Mouse (Mus musculus) CH12.LX (cell line): ENCODE measurements around the gene Tmem72. TPM values are rescaled to one million over a fixed set of nuclear protein-coding genes. Genes with fewer than 3 reads are reported as not detected.

Source experiments
- DNase-seq: peaks from one replicate; pipeline ENCODE4 v3.0.0-alpha.2; 2013; ENCODE audit errors: extremely low read depth
- H3K27ac ChIP-seq: 2 replicates; pipeline ENCODE4 v1.5.1; 2012; ENCODE audit warnings: low read depth, mild to moderate bottlenecking, control low read depth, moderate library complexity; ENCODE audit not compliant: insufficient read depth
- H3K27me3 ChIP-seq: replicated peaks from 2 replicates; pipeline ENCODE3; 2012; ENCODE audit warnings: inconsistent platforms
- H3K36me3 ChIP-seq, 2 experiments: replicated peaks in 1 of 2; 2 replicates each; pipeline versions ENCODE3 to v1.6.1; 2012; ENCODE audit warnings: inconsistent platforms in 1 of 2, low read length in 1 of 2, mild to moderate bottlenecking in 1 of 2, mixed read lengths in 1 of 2, moderate library complexity in 1 of 2; ENCODE audit not compliant: control insufficient read depth in 1 of 2, insufficient read depth in 1 of 2
- H3K4me1 ChIP-seq, 2 experiments: 2 replicates each; pipeline ENCODE4 v1.6.1; 2012; ENCODE audit warnings: inconsistent platforms in 1 of 2, moderate library complexity in 1 of 2; ENCODE audit not compliant: insufficient read depth in 2 of 2, control insufficient read depth in 1 of 2
- H3K4me2 ChIP-seq: 2 replicates; pipeline ENCODE4 v1.6.1; 2012; ENCODE audit warnings: low read depth, mild to moderate bottlenecking, control low read depth; ENCODE audit not compliant: poor library complexity, insufficient read depth, severe bottlenecking
- H3K4me3 ChIP-seq, 3 experiments: fragments of 150-350 bp in 1 of 3; sonication (generic) in 1 of 3; replicated peaks in 1 of 3; 2 replicates each; pipeline versions ENCODE3 to v1.5.1; 2011 to 2012; ENCODE audit warnings: low read depth in 2 of 3, low read length in 2 of 3, mild to moderate bottlenecking in 2 of 3, moderate library complexity in 2 of 3, control low read depth in 1 of 3, improper control_type of control experiment in 1 of 3, inconsistent platforms in 1 of 3, mixed read lengths in 1 of 3; ENCODE audit not compliant: poor library complexity in 1 of 3
- H3K79me2 ChIP-seq: replicated peaks from 2 replicates; pipeline ENCODE4 v1.6.1; 2012; ENCODE audit warnings: mild to moderate bottlenecking, moderate library complexity; ENCODE audit not compliant: control insufficient read depth, poor library complexity, insufficient read depth, severe bottlenecking; ENCODE audit errors: extremely low read depth
- H3K9ac ChIP-seq: 2 replicates; pipeline ENCODE4 v1.6.1; 2012; ENCODE audit warnings: low read depth, mild to moderate bottlenecking, control low read depth, moderate library complexity; ENCODE audit not compliant: insufficient read depth
- H3K9me3 ChIP-seq: replicated peaks from 2 replicates; pipeline ENCODE3; 2012; ENCODE audit warnings: low read length, inconsistent platforms, mixed read lengths
- BHLHE40 ChIP-seq: IDR thresholded peaks from 2 replicates; pipeline ENCODE4 v1.6.1; 2011; ENCODE audit warnings: mild to moderate bottlenecking, low read depth, low read length, improper control_type of control experiment
- CHD1 ChIP-seq: IDR thresholded peaks from 2 replicates; pipeline ENCODE4 v1.6.1; 2012; ENCODE audit warnings: low read depth, low read length, improper control_type of control experiment, inconsistent platforms
- CHD2 ChIP-seq: IDR thresholded peaks from 2 replicates; pipeline ENCODE4 v1.6.1; 2011; ENCODE audit warnings: low read length, improper control_type of control experiment
- CTCF ChIP-seq, 2 experiments: IDR thresholded peaks in 1 of 2; conservative IDR thresholded peaks in 1 of 2; 2 replicates each; pipeline ENCODE4 v1.5.1; 2011 to 2012; ENCODE audit warnings: low read depth in 2 of 2, low read length in 2 of 2, improper control_type of control experiment in 1 of 2, inconsistent platforms in 1 of 2, mild to moderate bottlenecking in 1 of 2, moderate library complexity in 1 of 2
- E2F4 ChIP-seq: IDR thresholded peaks from 2 replicates; pipeline ENCODE4 v1.6.1; 2011; ENCODE audit warnings: low read depth, low read length, improper control_type of control experiment; ENCODE audit not compliant: insufficient replicate concordance
- ELF1 ChIP-seq: IDR thresholded peaks from 2 replicates; pipeline ENCODE4 v1.6.1; 2014; ENCODE audit warnings: low read depth, mild to moderate bottlenecking, inconsistent platforms, low read length, improper control_type of control experiment
- EP300 ChIP-seq: IDR thresholded peaks from 2 replicates; pipeline ENCODE4 v1.6.1; 2011; ENCODE audit warnings: low read length, improper control_type of control experiment
- ETS1 ChIP-seq: conservative IDR thresholded peaks from 2 replicates; pipeline ENCODE4 v1.6.1; 2012; ENCODE audit warnings: low read depth, mild to moderate bottlenecking, inconsistent platforms, low read length, improper control_type of control experiment, moderate library complexity
- GABPA ChIP-seq: IDR thresholded peaks from 2 replicates; pipeline ENCODE4 v1.6.1; 2012; ENCODE audit warnings: low read depth, low read length, improper control_type of control experiment, inconsistent platforms; ENCODE audit not compliant: insufficient replicate concordance
- HCFC1 ChIP-seq: IDR thresholded peaks from 2 replicates; pipeline ENCODE4 v1.6.1; 2012; ENCODE audit warnings: low read depth, mild to moderate bottlenecking, inconsistent platforms, low read length, improper control_type of control experiment
- IRF4 ChIP-seq: IDR thresholded peaks from 2 replicates; pipeline ENCODE4 v1.6.1; 2014; ENCODE audit warnings: low read depth, mild to moderate bottlenecking, inconsistent platforms, low read length, improper control_type of control experiment
- JUN ChIP-seq: IDR thresholded peaks from 2 replicates; pipeline ENCODE4 v1.6.1; 2011; ENCODE audit warnings: low read depth, mild to moderate bottlenecking, low read length, improper control_type of control experiment, moderate library complexity; ENCODE audit not compliant: insufficient read depth
- JUND ChIP-seq: conservative IDR thresholded peaks from 2 replicates; pipeline ENCODE4 v1.6.1; 2011; ENCODE audit warnings: low read depth, low read length, improper control_type of control experiment
- KAT2A ChIP-seq: IDR thresholded peaks from 2 replicates; pipeline ENCODE4 v1.6.1; 2012; ENCODE audit warnings: low read length, improper control_type of control experiment, inconsistent platforms; ENCODE audit not compliant: insufficient replicate concordance
- MAFK ChIP-seq: IDR thresholded peaks from 2 replicates; pipeline ENCODE4 v1.6.1; 2011; ENCODE audit warnings: low read length, improper control_type of control experiment; ENCODE audit not compliant: insufficient replicate concordance
- MAX ChIP-seq: IDR thresholded peaks from 2 replicates; pipeline ENCODE4 v1.6.1; 2011; ENCODE audit warnings: low read length, improper control_type of control experiment
- MAZ ChIP-seq: IDR thresholded peaks from 2 replicates; pipeline ENCODE4 v1.6.1; 2012; ENCODE audit warnings: low read depth, mild to moderate bottlenecking, inconsistent platforms, low read length, improper control_type of control experiment, moderate library complexity
- MEF2A ChIP-seq: IDR thresholded peaks from 2 replicates; pipeline ENCODE4 v1.6.1; 2014; ENCODE audit warnings: low read depth, mild to moderate bottlenecking, inconsistent platforms, low read length, improper control_type of control experiment, borderline replicate concordance
- MXI1 ChIP-seq: IDR thresholded peaks from 2 replicates; pipeline ENCODE4 v1.6.1; 2011; ENCODE audit warnings: mild to moderate bottlenecking, low read depth, low read length, improper control_type of control experiment
- MYC ChIP-seq: IDR thresholded peaks from 2 replicates; pipeline ENCODE4 v1.6.1; 2011; ENCODE audit warnings: low read depth, mild to moderate bottlenecking, improper control_type of control experiment, low read length
- NELFE ChIP-seq: IDR thresholded peaks from 2 replicates; pipeline ENCODE4 v1.6.1; 2011; ENCODE audit warnings: low read depth, low read length, improper control_type of control experiment
- NRF1 ChIP-seq: IDR thresholded peaks from 2 replicates; pipeline ENCODE4 v1.6.1; 2014; ENCODE audit warnings: low read depth, mild to moderate bottlenecking, inconsistent platforms, low read length, improper control_type of control experiment, moderate library complexity
- PAX5 ChIP-seq: IDR thresholded peaks from 2 replicates; pipeline ENCODE4 v1.6.1; 2012; ENCODE audit warnings: low read length, inconsistent platforms, mixed read lengths
- POLR2A ChIP-seq: IDR thresholded peaks from 2 replicates; pipeline ENCODE4 v1.6.1; 2011; ENCODE audit warnings: low read depth, mild to moderate bottlenecking, improper control_type of control experiment, low read length
- POLR2AphosphoS2 ChIP-seq: IDR thresholded peaks from 2 replicates; pipeline ENCODE4 v1.6.1; 2011; ENCODE audit warnings: low read depth, low read length, improper control_type of control experiment
- RAD21 ChIP-seq: IDR thresholded peaks from 2 replicates; pipeline ENCODE4 v1.6.1; 2011; ENCODE audit warnings: low read depth, mild to moderate bottlenecking, low read length, improper control_type of control experiment, moderate library complexity
- RCOR1 ChIP-seq: conservative IDR thresholded peaks from 2 replicates; pipeline ENCODE4 v1.6.1; 2012; ENCODE audit warnings: low read depth, mild to moderate bottlenecking, inconsistent platforms, low read length, improper control_type of control experiment
- SIN3A ChIP-seq: IDR thresholded peaks from 2 replicates; pipeline ENCODE4 v1.6.1; 2012; ENCODE audit warnings: low read length, improper control_type of control experiment, inconsistent platforms
- SMC3 ChIP-seq: IDR thresholded peaks from 2 replicates; pipeline ENCODE4 v1.6.1; 2011; ENCODE audit warnings: low read depth, low read length, improper control_type of control experiment
- TBP ChIP-seq: conservative IDR thresholded peaks from 2 replicates; pipeline ENCODE4 v1.6.1; 2011; ENCODE audit warnings: low read depth, low read length, improper control_type of control experiment
- TCF12 ChIP-seq: IDR thresholded peaks from 2 replicates; pipeline ENCODE4 v1.6.1; 2014; ENCODE audit warnings: low read depth, mild to moderate bottlenecking, inconsistent platforms, low read length, improper control_type of control experiment
- UBTF ChIP-seq: IDR thresholded peaks from 2 replicates; pipeline ENCODE4 v1.6.1; 2012; ENCODE audit warnings: low read depth, mild to moderate bottlenecking, inconsistent platforms, low read length, improper control_type of control experiment, moderate library complexity
- USF1 ChIP-seq: IDR thresholded peaks from 2 replicates; pipeline ENCODE4 v1.6.1; 2014; ENCODE audit warnings: low read depth, mild to moderate bottlenecking, inconsistent platforms, low read length, improper control_type of control experiment
- USF2 ChIP-seq: conservative IDR thresholded peaks from 2 replicates; pipeline ENCODE4 v1.6.1; 2011; ENCODE audit warnings: low read depth, low read length, improper control_type of control experiment
- ZC3H11A ChIP-seq: IDR thresholded peaks from 2 replicates; pipeline ENCODE4 v1.6.1; 2012; ENCODE audit warnings: low read depth, mild to moderate bottlenecking, inconsistent platforms, low read length, improper control_type of control experiment
- ZKSCAN1 ChIP-seq: IDR thresholded peaks from 2 replicates; pipeline ENCODE4 v1.6.1; 2012; ENCODE audit warnings: low read depth, inconsistent platforms, low read length, improper control_type of control experiment, borderline replicate concordance
- ZMIZ1 ChIP-seq: IDR thresholded peaks from 2 replicates; pipeline ENCODE4 v1.6.1; 2012; ENCODE audit warnings: low read depth, mild to moderate bottlenecking, inconsistent platforms, low read length, improper control_type of control experiment
- ZNF384 ChIP-seq: IDR thresholded peaks from 2 replicates; pipeline ENCODE4 v1.6.1; 2012; ENCODE audit warnings: low read depth, low read length, improper control_type of control experiment, inconsistent platforms
- dilution Hi-C: fragments of 300-500 bp; cut with MboI; formaldehyde crosslinking; loops from 2 replicates; pipeline ENCODE4 v1.14.3; 2020; ENCODE audit warnings: low sequenced_read_pairs; ENCODE audit not compliant: extremely low pct_unique_long_range_greater_than_20kb, extremely low pct_ligation_motif_present
- in situ Hi-C: fragments of 300-500 bp; cut with MboI; formaldehyde crosslinking; loops from 3 replicates; pipeline ENCODE4 v1.14.3; 2019; ENCODE audit warnings: low sequenced_read_pairs, low pct_ligation_motif_present, low pct_unique_long_range_greater_than_20kb, mixed read lengths
- polyA plus RNA-seq: library from polyadenylated mRNA; unstranded; fragments of >175 nt; gene quantifications from 2 replicates; pipeline ENCODE4 v1.2.1, GENCODE M21; 2012; ENCODE audit warnings: low read depth; ENCODE audit not compliant: insufficient read length
- total RNA-seq, 2 experiments: library from RNA; depleted of rRNA; stranded (reverse); fragments of 300-350 nt in 1 of 2; fragments of >200 nt in 1 of 2; gene quantifications; 2 replicates each; pipeline ENCODE4 v1.2.3; 2012 to 2014

The Tmem72 gene
- total and polyA plus RNA-seq, 3 experiments, result 0.01 to 0.04 (median 0.01) TPM

- Histone ChIP-seq H3K36me3 (no peaks in the 10 kb centered on the region), H3K9ac (peak overlapping the region; percentile 15; the same call in 1 of the 2 replicates), H3K79me2 (no peaks in the 10 kb centered on the region), H3K4me2 (peak overlapping the region; percentile 87), H3K4me1 (peaks cover 65 to 97% of the 10 kb centered on the region in 2 experiments), H3K27me3 (no peaks in the 10 kb centered on the region), H3K9me3 (no peaks in the 10 kb centered on the region), H3K4me3 (peak overlapping the region in 1 of 3 experiments; percentile 17), H3K27ac (peak overlapping the region; percentile 98)
- dilution Hi-C loops, result no loop called here
- TF ChIP-seq RAD21 (no peak; the same call in none of the 2 replicates), RCOR1 (peak; percentile 97), BHLHE40 (peak; percentile 81), ETS1 (peak; percentile 86), UBTF (no peak), MYC (peak; percentile 77), EP300 (peak; percentile 98), TCF12 (peak; percentile 93), MAX (peak; percentile 87), SIN3A (peak; percentile 88), ZKSCAN1 (no peak), ELF1 (peak; percentile 71), MEF2A (peak; percentile 88), PAX5 (no peak), KAT2A (0 out of 2 replicates have a peak, but pooled peaks have one; percentile 44), JUN (peak; percentile 46), ZC3H11A (no peak), IRF4 (peak; percentile 98), TBP (0 out of 2 replicates have a peak, but pooled peaks have one; percentile 22), SMC3 (peak; percentile 9; the same call in 1 of the 2 replicates), USF2 (no peak), POLR2AphosphoS2 (no peak), USF1 (no peak), HCFC1 (peak; percentile 47), NRF1 (no peak), CHD2 (peak; percentile 90), POLR2A (peak; percentile 43; the same call in 1 of the 2 replicates), GABPA (no peak), JUND (no peak; the same call in 1 of the 2 replicates), E2F4 (no peak), NELFE (peak; percentile 45; the same call in 1 of the 2 replicates), MXI1 (peak; percentile 78; the same call in 1 of the 2 replicates), ZMIZ1 (peak; percentile 60; the same call in 1 of the 2 replicates), CTCF (conservative IDR thresholded peaks at IDR 0.05 in 1 of 2, IDR thresholded peaks at IDR 0.05 in 1 of 2; ENCODE audit: low read depth in 2 of 2, low read length in 2 of 2) (no peak), MAFK (peak; percentile 82), ZNF384 (no peak), MAZ (peak; percentile 93), CHD1 (peak; percentile 75; the same call in 1 of the 2 replicates)
- peak; percentile 91 for DNase-seq
- in situ Hi-C loops, result no loop called here
Observed at GRCm38 (mm10) chr6:116679563-116680288, 37.0 kb downstream of the Tmem72 start.
